Mouse (Mus musculus): Measurements from ENCODE around the gene Pappa2.

Gene Pappa2

DNA sequence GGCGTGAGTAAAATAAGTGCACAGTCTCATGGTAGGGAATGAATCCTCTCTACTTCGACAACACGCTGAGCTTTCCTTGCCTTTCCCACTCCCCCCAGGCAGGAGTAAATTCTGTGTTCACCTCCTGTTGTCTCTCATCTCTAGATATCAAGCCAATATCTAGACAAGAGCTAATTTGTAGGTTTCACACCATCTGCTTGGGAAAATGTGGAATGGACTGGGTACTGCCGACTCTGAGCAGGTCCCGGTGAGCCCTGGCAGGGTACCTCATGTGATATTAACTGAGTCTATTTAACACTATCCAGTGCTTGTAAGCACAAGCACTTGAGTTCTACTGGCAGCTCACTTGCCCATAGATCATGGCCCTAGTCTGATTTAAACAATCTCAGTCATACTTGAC, 64.7 kb downstream of the Pappa2 start:
- in situ Hi-C loops (cut with MboI, MseI), result loop anchor here (10.0 kb wide), 1 partner anchor 1471 kb away; no protein-coding TSS in a partner anchor

DNA sequence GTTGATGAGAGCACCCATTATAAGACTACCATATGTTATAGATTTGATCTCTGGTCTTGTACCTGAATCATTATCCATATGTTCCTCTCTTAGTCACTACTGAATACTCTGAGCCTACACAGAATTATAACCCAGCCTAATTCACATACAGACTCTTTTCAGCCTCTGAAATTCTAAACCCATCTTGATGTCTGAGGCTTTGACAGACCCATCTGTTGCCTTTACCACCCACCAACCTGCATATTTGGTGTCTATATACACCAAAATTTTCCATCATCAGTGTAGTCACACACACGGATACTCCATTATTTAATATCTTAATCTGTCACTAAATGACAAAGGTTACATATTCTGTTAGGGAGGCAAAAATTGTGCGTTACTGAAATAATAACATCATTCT, 69.6 kb downstream of the Pappa2 start:
- in situ Hi-C loops (cut with MboI, MseI), result loop anchor here (10.0 kb wide), 1 partner anchor 1466 kb away; no protein-coding TSS in a partner anchor

DNA sequence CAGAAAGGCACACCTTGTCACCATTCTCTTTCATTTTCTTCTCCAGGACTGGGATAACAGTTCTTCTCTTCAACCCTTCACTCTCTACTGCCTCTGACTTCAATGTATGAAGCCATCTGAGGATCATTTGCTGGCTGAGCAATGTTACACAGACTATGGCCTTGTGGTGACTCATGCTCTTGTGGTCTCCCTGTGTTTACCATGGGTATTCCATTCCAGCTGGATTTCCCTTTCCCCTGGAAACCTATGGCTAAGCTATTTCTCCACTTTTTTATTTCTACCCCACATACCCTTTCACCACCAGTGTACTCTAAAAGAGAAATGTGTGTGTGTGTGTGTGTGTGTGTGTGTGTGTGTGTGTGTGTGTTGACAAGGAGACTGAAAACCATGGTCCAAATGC, 83.0 kb downstream of the Pappa2 start:
- in situ Hi-C loops (cut with MboI, MseI), result no loop called here

DNA sequence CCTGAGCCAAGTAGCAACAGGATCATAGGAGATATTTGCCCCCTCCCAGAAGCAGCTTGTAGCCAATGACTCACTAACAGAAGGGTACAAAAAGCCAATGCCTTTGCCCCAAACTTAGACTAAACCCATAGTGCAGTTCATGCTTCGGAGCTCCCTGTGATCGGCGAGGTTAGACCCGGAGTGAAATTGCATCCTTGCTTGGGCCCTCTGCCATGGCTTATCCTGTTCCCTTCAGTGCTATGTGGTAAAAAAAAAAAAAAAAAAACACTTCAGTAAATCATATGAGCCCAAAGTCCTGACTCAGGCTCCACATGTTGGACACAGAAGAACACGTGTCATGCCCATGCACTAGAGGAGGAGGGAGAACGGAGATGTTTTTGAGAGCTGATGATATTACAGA, 85.8 kb downstream of the Pappa2 start:
- in situ Hi-C loops (cut with MboI, MseI), result no loop called here

DNA sequence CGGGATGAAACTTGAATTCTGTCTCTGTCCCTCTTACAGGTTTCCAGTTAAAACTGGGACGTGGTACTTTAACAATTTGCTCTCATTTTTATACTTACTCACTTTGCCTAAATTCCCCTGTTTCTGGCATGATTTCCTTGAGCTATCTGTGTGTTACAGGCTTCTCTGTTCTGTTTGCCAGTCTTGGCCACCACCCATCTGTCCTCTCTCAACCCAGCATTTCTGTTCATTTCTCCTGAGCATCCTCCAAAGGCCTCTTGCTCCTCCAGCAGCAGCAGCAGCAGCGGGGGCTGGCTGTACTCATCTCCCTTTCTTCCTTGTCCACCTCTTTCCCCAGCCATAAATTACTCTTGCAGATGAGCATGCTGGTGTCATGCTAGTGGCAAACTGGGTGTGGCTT, 104.8 kb downstream of the Pappa2 start:
- in situ Hi-C loops (cut with MboI, MseI), result no loop called here

DNA sequence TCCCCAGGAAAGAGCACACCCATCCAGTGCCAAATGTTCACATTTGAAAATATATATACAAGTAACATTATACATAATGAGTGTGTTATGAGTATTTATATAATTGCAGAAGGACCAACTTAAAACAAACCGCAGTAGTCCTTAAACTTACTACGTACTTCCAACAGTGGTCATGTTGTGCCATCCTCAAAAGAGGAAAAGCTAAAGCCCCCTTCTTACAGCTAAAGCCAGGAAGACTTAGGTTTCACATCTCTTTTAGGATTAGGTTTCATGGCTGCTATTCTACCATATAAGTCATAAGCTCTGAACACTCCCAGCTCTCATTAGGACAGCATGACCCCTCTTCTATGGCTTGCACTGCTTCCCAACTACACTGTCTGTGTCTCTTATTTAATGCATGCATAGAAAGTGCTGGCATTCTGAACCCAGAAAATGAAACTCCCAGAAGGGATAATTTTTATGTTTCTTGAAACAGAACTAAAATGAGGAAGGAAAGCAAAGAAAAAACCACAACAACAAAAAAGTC, 105.7 kb downstream of the Pappa2 start:
- in situ Hi-C loops (cut with MboI, MseI), result no loop called here

DNA sequence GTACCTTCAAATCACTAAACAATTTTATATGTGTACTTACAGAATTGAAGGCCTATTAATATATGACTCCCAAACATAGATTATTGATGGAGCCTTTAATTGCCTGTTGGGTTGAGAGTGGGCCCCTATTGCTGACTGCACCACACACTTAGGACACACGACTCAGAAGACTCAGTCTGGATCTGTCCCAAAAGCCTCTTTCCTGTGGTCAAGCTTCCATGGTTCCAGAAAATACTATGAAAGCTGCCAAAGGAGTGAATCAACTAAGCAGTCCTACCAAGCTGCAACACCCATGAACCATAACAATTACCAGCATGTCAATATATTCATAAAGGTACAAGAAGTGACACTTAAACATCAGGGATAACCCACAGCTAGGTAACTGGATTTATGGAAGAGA, 106.7 kb downstream of the Pappa2 start:
- in situ Hi-C loops (cut with MboI, MseI), result no loop called here

DNA sequence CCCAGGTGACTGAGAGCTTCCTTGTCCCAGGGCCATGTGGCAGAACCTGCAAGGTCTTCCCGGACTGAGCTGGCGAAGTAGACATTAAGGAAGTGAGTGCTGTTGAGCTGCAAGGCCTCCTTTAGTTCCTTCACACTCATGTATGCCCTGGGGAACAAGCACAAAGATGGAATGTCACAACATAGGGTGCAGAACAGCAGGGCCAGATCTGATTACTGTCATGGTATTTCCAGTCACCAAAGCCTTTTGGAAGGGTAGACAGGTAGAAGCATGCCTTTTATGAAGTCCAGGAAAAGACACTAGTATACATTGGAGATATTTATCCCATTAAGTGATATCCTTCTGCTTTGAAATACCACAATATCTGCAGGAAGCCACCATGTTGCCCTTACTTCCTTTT, 108.9 kb downstream of the Pappa2 start:
- in situ Hi-C loops (cut with MboI, MseI), result no loop called here

DNA sequence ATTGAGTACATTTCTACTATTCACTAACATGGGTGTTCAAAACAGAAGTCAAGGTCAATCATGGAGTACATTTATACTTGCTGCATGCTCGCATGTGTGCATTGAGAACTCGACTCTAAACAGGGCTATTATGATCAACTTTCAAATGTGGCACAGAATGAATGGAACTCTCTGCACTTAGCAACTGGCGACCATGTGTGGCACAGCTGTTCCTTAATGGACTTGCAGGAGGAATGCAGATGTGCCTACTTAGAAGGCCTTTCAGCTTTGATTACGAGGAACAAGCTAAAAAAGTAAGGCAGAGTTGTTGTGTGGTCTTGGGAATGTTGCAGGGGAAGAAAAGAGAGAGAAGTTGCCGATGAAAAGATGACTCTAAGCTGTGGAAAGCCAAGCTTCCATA, 120.1 kb downstream of the Pappa2 start:
- in situ Hi-C loops (cut with MboI, MseI), result no loop called here

DNA sequence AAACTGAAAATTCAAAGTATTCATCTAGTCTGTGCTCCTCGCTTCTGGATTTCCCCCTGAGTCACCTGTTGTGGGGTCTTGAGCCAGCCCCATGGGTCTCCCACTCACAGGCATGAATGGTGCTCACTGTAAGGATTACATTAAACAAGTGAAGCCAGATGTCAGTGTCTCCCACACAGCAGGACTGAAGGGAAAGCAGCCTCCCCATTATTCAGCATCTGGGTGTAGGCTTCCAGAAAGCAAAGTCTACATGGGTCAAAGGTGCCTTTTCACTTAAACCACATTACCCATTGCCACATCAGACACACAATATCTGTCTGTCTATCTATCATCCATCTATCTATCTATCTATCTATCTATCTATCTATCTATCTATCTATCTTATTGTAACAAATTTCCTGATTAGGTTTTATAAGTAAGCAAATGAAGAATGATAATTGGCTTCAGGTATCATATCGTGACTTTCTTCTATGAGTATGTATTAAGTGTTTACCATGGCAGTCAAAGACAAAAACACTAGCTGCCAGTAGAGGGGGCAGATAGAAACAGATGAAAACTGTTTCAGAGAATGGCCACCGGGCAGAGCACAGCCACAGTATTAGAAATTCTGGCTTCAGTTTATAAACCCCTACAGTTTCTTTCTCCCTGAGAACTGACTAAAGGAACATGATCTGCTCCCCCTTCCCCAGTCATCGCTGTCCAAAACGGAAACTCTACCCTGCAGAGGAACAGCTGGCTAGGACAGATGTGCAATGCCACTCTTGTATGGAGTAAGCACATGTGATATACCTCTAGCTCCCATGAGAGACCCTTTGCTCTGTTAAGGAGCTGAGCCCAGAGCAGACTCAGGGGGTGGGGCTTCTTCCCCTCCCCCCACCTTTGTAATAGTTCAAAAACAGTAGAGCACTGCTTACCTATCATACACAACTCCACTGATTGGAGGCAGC, 126.1 kb downstream of the Pappa2 start:
- in situ Hi-C loops (cut with MboI, MseI), result no loop called here

DNA sequence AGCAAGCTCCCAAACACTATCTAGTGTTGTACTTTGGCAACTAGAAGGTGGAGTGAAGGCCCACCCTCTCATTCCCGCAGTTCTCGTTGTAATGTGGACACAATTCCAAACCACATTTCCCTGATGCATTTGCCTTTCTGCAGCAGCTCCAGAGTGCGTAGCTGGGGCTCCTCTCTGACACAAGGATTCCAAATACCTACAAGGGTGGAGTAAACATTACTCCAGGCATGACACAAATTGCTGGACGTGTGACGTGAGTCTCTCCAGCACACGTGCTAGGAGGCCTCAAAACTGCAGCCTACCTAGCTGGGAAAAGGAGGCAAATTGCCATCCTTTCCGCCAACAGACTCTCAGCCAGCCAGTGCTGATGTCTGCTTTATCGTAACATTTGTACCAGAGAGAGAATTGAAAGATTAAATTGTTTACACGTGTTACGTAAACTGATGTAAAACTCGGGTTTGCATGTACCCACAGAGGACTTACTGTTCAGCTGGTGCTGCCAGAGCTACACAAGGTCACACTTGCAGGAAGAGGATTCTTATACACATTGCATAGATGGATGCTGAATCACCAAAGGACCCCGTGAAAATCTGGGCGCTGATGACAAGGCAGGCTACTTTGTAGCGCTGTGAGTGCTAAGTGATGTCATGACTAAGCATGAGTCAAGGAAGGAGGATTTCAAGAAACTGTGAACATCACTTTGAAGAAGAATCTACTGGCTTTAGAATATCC, 127.3 kb downstream of the Pappa2 start:
- in situ Hi-C loops (cut with MboI, MseI), result no loop called here

DNA sequence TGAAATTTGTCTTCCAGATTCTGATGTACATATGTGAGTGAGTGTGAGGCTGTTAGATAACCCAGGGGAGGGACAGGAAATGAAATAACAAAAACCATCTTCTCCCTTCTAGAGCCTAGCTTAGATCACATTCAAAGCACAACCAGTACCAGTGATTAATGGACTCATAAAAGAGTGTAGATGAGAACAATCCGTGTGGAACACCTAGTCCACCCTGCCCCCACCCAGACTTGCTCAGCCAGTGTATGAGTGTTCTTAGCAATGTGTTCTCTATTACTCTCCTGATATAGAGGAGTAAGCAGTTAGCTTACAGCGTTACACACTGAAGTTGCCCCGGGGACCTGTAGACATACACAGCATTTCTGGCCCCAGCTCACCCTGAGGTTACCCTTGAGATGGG, 129.8 kb downstream of the Pappa2 start:
- in situ Hi-C loops (cut with MboI, MseI), result no loop called here

DNA sequence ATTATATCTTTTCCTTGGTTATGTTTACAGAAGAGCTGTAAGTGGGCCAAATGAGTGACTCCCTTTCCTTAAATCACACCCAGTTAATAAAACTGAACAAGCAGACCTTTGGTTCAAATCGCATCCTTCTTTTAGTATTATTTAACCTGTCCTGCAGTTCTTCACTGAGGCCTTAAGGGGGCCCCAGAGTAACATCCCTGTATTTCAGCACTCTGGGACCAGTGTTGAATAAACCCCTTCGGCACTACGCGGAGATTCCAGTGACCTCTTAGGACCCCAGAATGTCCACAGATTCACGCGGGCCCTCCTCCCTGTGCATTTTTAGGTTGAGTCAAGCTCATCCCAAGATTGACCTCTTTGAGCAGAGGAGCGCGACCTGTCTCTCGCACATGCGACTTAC, 135.7 kb downstream of the Pappa2 start:
- in situ Hi-C loops (cut with MboI, MseI), result no loop called here

DNA sequence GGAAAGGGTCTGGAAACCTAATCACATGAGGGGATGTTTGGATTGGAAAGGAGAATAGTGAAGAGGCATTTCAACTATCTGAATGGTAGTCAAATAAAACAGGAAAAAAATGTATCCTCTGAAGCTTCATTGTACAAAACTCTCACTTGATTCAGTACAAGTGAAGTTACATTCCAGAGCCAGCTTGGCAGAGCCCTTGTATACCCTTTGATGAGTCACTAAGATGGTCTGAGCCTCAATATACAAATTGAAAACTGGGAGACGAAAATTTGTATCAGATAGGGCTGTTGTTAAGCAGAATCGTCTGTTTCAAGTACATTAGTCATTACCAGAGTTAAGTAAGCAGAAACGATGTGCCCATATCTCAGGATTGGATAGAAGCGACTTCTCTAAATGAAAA, 143.1 kb downstream of the Pappa2 start:
- in situ Hi-C loops (cut with MboI, MseI), result no loop called here

DNA sequence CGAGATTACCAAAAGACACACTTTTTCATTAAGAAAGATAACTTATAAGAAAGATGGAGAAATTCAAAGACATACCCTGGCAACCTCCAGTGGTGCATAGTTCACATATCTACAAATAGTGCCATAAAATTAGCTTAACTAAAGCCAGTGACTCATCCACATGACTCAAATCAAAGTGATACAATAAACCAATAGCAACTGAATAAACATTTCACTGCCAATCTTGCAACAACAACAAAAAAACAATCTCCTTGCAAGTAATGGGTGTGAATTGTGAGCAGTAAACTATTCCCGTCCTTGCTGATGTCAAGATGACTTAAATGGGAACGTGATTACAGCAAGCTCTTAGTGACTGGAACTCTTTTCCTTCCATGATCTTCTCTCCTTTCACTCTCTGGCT, 150.1 kb downstream of the Pappa2 start:
- in situ Hi-C loops (cut with MboI, MseI), result no loop called here

DNA sequence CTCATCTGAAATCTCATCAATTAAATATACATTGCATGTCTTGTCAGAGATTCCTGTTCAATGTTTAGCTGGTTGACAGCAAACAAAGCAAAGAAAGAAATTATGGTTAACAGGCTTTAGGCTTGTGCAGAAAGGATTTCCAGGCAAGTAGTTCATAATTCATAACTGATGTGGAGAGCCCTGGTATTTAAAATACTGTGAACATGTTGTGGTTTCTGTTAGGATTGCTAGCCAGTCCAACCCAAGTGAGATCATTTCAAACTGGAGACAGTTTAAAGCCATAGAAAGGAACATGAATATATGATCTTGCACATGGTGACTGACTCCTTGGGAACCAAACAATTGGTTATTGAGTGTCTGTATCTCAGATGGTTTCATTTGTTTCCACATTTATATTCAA, 152.4 kb downstream of the Pappa2 start:
- in situ Hi-C loops (cut with MboI, MseI), result no loop called here

DNA sequence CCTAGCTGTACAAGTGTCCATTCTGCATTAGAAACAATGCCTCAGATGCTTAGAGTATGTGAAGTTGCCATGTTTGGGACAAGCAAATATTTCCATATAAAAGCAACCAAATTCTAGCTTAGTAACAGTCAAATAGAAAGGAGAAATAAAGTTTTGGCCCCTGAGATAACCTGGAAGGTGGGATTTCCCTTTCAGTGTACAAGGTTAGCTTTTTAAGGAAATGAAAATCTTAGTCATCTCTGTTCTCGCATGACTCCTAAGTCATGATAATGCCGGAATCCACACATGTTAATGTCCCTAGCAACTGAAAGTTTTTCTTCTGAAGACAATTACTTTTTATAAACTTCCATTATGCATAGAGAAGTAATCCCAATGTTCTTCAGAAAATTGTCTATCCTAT, 160.6 kb downstream of the Pappa2 start:
- in situ Hi-C loops (cut with MboI, MseI), result no loop called here

DNA sequence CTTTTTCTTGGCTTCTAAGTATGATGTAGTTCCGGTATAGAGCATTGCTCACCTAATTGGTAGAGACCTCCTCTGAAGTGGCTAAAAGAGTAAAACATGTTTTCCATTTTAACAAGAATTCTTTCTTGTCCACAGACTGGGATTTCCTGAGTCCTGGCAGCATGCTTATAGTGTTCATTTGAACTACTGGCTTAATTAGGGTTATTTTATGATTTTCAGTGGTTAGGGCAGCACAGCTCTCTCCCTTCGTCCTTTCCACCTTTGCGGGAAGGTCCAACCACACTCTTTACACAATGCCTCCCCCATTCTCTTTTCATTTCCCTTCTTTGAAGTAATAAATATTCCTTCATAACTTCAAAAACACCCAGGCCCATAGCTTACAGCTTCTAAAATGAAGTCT, 163.8 kb downstream of the Pappa2 start:
- in situ Hi-C loops (cut with MboI, MseI), result no loop called here

DNA sequence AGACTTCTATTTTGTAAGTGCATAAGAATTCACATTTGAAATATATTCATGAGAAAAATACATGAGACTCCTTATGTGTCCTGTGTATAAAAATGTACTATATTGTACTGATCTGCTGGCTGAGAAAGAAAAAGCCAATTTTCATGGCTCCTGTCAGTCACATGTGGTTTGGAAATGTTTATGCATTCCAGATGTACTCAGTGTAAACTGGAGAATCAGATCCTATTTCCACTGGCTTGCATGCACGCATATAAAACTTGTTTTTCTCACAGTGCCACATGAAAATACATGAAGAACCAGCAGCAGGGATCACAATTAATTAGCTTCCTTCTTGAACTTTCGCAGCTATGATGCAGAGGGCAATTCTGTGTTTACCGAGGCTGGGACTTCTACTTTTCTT, 168.4 kb downstream of the Pappa2 start:
- in situ Hi-C loops (cut with MboI, MseI), result no loop called here

DNA sequence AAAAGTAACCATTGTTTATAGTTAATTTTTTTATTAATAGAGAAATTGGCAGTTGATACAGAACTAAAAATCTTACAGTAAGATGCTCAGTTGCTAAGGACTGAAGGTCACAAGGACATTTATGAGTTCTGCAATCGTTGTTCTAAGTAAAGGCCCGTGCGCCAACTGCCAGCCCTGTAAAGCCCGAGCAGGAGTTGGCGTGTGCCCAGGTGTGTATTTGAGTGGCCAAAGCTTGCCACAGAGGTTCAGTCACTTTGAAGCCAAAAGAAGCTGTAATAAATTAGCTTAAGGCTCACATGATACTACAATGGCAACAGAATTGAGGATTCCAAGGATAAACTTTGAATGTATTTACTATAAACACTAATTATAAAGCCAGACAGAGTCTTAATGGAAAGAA, 204.8 kb downstream of the Pappa2 start:
- in situ Hi-C loops (cut with MboI, MseI), result no loop called here

DNA sequence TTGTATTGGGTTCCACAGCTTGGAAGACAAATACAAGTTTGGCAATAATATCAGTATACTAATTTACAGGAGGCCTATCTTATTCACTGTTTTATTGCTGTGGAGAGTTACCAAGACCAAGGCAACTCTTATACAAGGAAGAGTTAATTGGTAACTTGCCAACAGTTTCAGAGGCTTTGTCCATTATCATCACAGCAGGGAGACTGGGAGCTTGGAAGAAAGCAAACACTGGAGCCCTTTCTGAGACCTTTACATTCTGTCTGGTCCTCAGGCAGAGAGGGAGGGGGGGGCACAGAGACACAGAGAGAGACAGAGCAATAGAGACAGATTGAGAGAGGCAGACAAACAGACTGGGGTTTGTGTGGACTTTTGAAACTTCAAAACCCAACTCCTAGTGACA, 207.2 kb downstream of the Pappa2 start:
- in situ Hi-C loops (cut with MboI, MseI), result no loop called here

DNA sequence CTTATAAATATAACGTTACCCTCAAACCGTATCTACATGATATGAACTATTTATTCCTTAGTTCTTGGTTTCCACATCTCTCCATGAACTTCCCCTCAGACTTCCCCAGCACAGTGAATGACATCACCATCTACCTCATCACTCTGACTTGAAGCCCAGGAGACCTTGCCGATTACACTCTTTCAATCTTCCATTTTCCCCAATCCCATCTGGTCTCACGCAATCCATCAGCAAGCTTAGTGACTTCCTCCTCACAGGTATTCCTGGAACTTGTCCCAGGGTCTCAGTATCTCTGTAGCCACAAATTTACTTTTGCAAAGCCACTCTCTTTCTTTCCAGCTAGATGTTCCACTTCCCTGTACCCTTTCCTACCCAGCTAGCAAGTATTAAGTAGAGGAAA, 209.5 kb downstream of the Pappa2 start:
- in situ Hi-C loops (cut with MboI, MseI), result no loop called here

All from T-helper 2 cell (primary cell).